Mouse (Mus musculus) midbrain, postnatal 0 days (tissue): ENCODE measurements around the gene Zranb3. TPM values are rescaled to one million over a fixed set of nuclear protein-coding genes. Genes with fewer than 3 reads are reported as not detected.

ENCODE experiments used
- ATAC-seq: fragments of 200-750 bp; cut with Nextera tagmentation; 2 replicates; pipeline ENCODE4 v1.8.0; 2017; ENCODE audit warnings: moderate number of reproducible peaks, mild to moderate bottlenecking, moderate TSS enrichment, moderate library complexity; ENCODE audit not compliant: low FRiP score
- DNase-seq: peaks from one replicate; pipeline ENCODE4 v3.0.0-alpha.2; 2015; ENCODE audit warnings: low spot score
- H3K27ac ChIP-seq: fragments of 300-500 bp; sonication (generic); 2 replicates; pipeline ENCODE4 v1.5.1; 2014; ENCODE audit warnings: low read depth, mild to moderate bottlenecking, low read length, mixed read lengths
- H3K27me3 ChIP-seq: fragments of 300-500 bp; sonication (generic); 2 replicates; pipeline ENCODE4 v1.6.1; 2014; ENCODE audit warnings: low read length, control low read depth, mixed read lengths; ENCODE audit not compliant: insufficient read depth
- H3K36me3 ChIP-seq: fragments of 300-500 bp; sonication (generic); 2 replicates; pipeline ENCODE4 v1.6.1; 2014; ENCODE audit warnings: low read length, control low read depth, mixed read lengths; ENCODE audit not compliant: insufficient read depth
- H3K4me1 ChIP-seq: fragments of 300-500 bp; sonication (generic); 2 replicates; pipeline ENCODE4 v1.6.1; 2014; ENCODE audit warnings: mild to moderate bottlenecking, control low read depth, antibody characterized with exemption, low read length, mixed read lengths; ENCODE audit not compliant: insufficient read depth
- H3K4me2 ChIP-seq: fragments of 300-500 bp; sonication (generic); 2 replicates; pipeline ENCODE4 v1.6.1; 2014; ENCODE audit warnings: low read depth, mild to moderate bottlenecking, low read length, mixed read lengths; ENCODE audit not compliant: poor library complexity, severe bottlenecking
- H3K4me3 ChIP-seq: fragments of 300-500 bp; sonication (generic); 2 replicates; pipeline ENCODE4 v1.5.1; 2014; ENCODE audit warnings: low read depth, mild to moderate bottlenecking, low read length, moderate library complexity
- H3K9ac ChIP-seq: fragments of 300-500 bp; sonication (generic); replicated peaks from 2 replicates; pipeline ENCODE4 v1.6.1; 2014; ENCODE audit warnings: mild to moderate bottlenecking, low read length, moderate library complexity, mixed read lengths; ENCODE audit not compliant: poor library complexity, severe bottlenecking
- H3K9me3 ChIP-seq: fragments of 300-500 bp; sonication (generic); 2 replicates; pipeline ENCODE4 v1.6.1; 2016; ENCODE audit warnings: low read length, control low read depth
- CTCF ChIP-seq: IDR thresholded peaks from 2 replicates; pipeline ENCODE4 v1.5.1; 2016; ENCODE audit warnings: antibody characterized with exemption, mild to moderate bottlenecking
- WGBS: fragments of 180-500 bp; shearing (Covaris S2); extraction: QIAGEN DNeasy Blood & Tissue Kit; methylation state at CpG from one replicate; pipeline ENCODE4 v1.1.7; 2014; 5-methylcytosine and 5-hydroxymethylcytosine counted together
- polyA plus RNA-seq: library from polyadenylated mRNA; unstranded; fragments of >200 nt; fragmentation: Nextera tagmentation; extraction: Ambion mirVana; gene quantifications from 2 replicates; pipeline ENCODE4 v1.2.1, GENCODE M21; 2015
- total RNA-seq: library from RNA; depleted of rRNA; stranded (reverse); fragments of >200 nt; gene quantifications from 2 replicates; pipeline ENCODE4 v1.2.3, GENCODE M21; 2014

The Zranb3 gene
- total and polyA plus RNA-seq, 2 experiments from 2014 or later = 2.9 to 4.2 TPM

- no peak overlapping the region for H3K4me2 ChIP-seq
These were observed 33.9 kb downstream of the Zranb3 start for GRCm38 (mm10) chr1:128068945-128069397.

GRCm38 (mm10) chr1:128064716-128065115, 38.1 kb downstream of the Zranb3 start:
- Histone ChIP-seq H3K27me3 (no peaks in the 10 kb centered on the region), H3K36me3 (no peaks in the 10 kb centered on the region), H3K9me3 (no peaks in the 10 kb centered on the region), H3K9ac (no peak overlapping the region), H3K4me1 (no peaks in the 10 kb centered on the region), H3K27ac (no peak overlapping the region), H3K4me3 (no peak overlapping the region), H3K4me2 (no peak overlapping the region)
- WGBS = 96% methylated on average over 6 of the region's 6 CpGs
- no peak for DNase-seq
- no peak for ATAC-seq
- no peak for TF ChIP-seq CTCF

More at GRCm38 (mm10) chr1:128068945-128069397, 33.9 kb downstream of the Zranb3 start:
- Histone ChIP-seq H3K9ac (no peak overlapping the region), H3K27ac (no peak overlapping the region), H3K4me3 (no peak overlapping the region), H3K27me3 (no peaks in the 10 kb centered on the region), H3K4me1 (no peaks in the 10 kb centered on the region), H3K9me3 (no peaks in the 10 kb centered on the region), H3K36me3 (no peaks in the 10 kb centered on the region)
- 77% methylated on average over 2 of the region's 2 CpGs for WGBS
- DNase-seq (no peak), ATAC-seq (no peak)
- TF ChIP-seq CTCF = no peak

GRCm38 (mm10) chr1:128062167-128062566, 40.7 kb downstream of the Zranb3 start:
- no peak overlapping the region for H3K27ac ChIP-seq
- no peaks in the 10 kb centered on the region for H3K27me3 ChIP-seq
- H3K36me3 ChIP-seq = no peaks in the 10 kb centered on the region
- DNase-seq (no peak), ATAC-seq (no peak)
- 91% methylated on average over 1 of the region's 1 CpGs for WGBS
- no peak overlapping the region for H3K4me3 ChIP-seq
- H3K9me3 ChIP-seq = no peaks in the 10 kb centered on the region
- no peak overlapping the region for H3K4me2 ChIP-seq
- H3K4me1 ChIP-seq = no peaks in the 10 kb centered on the region
- no peak overlapping the region for H3K9ac ChIP-seq
- no peak for TF ChIP-seq CTCF

- H3K4me2 ChIP-seq = no peak overlapping the region
- no peak for TF ChIP-seq CTCF
- no peak overlapping the region for H3K4me3 ChIP-seq
- no peak overlapping the region for H3K27ac ChIP-seq
- no peaks in the 10 kb centered on the region for H3K4me1 ChIP-seq
- no peak overlapping the region for H3K9ac ChIP-seq
- ATAC-seq (no peak), DNase-seq (no peak)
- 87% methylated on average over 1 of the region's 1 CpGs for WGBS
- no peaks in the 10 kb centered on the region for H3K9me3 ChIP-seq
- no peaks in the 10 kb centered on the region for H3K27me3 ChIP-seq
- H3K36me3 ChIP-seq = no peaks in the 10 kb centered on the region
These were observed 41.4 kb downstream of the Zranb3 start for GRCm38 (mm10) chr1:128061401-128061800.

GRCm38 (mm10) chr1:128060655-128061344, 42.0 kb downstream of the Zranb3 start:
- no peaks in the 10 kb centered on the region for H3K4me1 ChIP-seq

GRCm38 (mm10) chr1:128058625-128059024, 44.2 kb downstream of the Zranb3 start:
- Histone ChIP-seq H3K4me3 (no peak overlapping the region), H3K4me1 (no peaks in the 10 kb centered on the region), H3K4me2 (no peak overlapping the region), H3K36me3 (no peaks in the 10 kb centered on the region), H3K27me3 (no peaks in the 10 kb centered on the region), H3K9ac (no peak overlapping the region), H3K9me3 (no peaks in the 10 kb centered on the region), H3K27ac (no peak overlapping the region)
- no peak for ATAC-seq
- TF ChIP-seq CTCF = no peak
- DNase-seq = no peak
- WGBS = 98% methylated on average over 5 of the region's 5 CpGs

More at GRCm38 (mm10) chr1:128060655-128061344, 42.0 kb downstream of the Zranb3 start:
- Histone ChIP-seq H3K4me3 (no peak overlapping the region), H3K9me3 (no peaks in the 10 kb centered on the region), H3K9ac (no peak overlapping the region), H3K4me2 (no peak overlapping the region), H3K27ac (no peak overlapping the region), H3K36me3 (no peaks in the 10 kb centered on the region), H3K27me3 (no peaks in the 10 kb centered on the region)
- DNase-seq (no peak), ATAC-seq (no peak)
- TF ChIP-seq CTCF = no peak
- WGBS = 63% methylated on average over 8 of the region's 8 CpGs
